Mouse (Mus musculus) CD4-positive helper T cell, adult 2 months (primary cell): ENCODE results near the gene Nlrx1.

Source experiments
- DNase-seq: peaks from one replicate; pipeline ENCODE4 v3.0.0-alpha.2; 2012; ENCODE audit warnings: low read depth, missing footprints, low spot score

The Nlrx1 gene

GRCm38 (mm10) chr9:44236601-44237000 lies 31.8 kb downstream of the Nlrx1 start:
- DNase-seq = no peak

DNA sequence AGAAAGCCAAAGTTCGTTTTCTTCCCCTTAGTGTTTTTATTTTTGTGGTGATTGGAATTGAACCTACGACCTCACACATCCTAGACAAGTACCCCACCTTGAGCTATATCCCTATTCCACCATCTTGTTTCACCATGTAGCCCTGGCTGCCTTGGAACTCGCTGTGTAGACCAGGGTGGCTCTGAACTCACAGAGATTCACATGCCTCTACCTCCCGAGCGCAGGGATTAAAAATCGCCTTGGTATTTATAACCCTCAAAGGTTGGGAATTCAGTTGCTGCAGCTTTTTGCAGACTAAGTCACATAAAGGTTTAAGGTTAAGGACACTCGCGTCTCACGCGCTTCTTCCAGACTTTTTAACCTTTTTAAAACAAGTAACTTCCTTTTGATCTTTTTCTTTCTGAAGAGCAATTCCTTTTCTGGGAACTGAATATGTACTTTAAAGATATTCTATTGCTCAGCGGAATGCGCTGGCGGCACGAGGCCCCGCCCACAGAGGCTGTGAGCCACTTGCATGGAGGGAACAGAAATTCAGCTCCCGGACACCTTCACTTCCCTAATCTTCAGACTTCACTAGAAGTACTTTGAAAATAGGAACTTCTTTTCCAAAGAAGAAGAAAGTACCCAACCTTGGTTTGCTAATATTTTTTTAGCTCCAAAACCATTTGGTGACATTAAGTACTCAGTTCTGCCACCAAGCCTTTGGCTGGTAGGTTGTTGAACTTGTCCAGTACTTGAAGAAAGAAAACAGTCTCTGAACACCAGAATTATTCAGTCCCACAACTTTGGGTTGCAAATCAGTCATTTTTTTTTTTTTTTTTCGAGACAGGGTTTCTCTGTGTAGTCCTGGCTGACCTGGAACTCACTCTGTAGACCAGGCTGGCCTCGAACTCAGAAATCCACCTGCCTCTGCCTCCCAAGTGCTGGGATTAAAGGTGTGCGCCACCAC lies 33.6 kb downstream of the Nlrx1 start:
- peak; percentile 56 for DNase-seq

DNA sequence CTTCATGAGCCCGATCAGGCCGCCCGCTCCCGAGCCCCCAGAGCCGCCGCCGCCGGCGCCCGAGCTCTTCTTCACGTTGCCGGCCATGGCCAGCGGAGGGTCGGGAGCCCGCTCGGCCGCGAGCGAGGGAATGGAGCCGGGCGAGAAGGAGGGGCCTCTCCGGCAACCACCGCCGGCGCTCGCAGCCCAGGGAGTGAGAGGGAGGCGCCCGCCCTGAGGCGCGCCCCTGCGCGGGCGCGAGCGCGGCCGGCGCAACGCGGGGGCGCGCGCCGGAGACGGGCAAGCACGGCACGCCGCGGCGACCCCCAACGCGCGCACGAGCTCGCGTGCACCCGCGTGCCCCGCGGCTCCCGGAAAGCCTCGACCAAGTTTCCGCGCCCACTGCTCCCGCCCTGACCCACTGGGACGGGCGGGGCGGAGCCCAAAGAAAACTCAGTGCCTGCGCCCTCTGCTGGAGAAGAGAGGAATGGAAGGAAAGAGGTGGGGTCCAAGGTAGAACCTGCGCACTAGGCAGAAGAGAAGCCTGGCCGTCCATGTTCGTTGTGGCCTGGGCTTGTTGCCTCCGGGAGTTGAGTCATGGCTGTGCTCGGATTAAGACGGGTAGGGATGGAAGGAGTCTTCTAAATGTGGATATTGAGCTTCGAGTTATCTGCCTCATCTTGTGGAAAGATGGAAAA lies 34.5 kb downstream of the Nlrx1 start, which contains the start of gene Cbl:
Gene Cbl (minus strand): TSS at position 248 of the 677 bp plus-strand sequence.
- peak; percentile 98 for DNase-seq

DNA sequence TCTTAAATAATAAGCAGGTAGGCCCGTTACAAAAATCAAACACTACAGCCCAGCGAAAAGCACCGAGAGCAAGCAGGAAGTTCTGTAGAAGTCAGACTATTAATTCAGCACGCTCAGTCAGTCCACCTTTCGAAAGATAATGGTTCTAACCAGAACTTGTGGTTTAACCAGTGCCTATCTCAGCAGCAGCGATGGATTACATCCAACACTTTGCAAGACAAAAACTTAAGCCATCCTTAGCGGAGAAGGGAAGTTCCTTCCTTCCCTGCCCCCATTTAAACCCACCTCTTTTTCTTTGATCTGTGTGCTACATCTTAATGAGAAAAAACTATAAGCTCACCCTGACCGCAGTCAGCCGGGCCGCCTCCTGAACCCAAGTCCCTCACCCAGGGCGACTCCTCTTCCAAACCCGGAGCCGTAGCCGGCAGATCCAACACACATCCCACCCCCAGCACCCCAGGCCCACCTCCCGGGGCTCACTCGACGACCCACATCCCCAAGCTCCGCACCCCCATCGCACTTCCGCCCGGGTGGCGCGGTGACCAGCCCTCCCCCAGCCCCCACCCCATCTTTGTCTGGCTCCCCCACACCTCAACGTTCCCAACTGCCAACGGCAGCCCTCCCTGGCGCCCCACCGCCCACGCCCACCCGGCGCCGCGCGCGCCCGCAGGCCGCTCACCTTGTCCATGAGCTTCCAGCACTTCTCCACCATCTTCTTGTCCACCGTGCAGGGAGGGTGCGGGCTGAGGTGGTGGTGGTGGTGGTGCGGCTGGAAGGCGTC lies 35.2 kb downstream of the Nlrx1 start:
- DNase-seq = peak; percentile 83

GRCm38 (mm10) chr9:44231609-44232008 lies 36.8 kb downstream of the Nlrx1 start:
- no peak for DNase-seq

DNA sequence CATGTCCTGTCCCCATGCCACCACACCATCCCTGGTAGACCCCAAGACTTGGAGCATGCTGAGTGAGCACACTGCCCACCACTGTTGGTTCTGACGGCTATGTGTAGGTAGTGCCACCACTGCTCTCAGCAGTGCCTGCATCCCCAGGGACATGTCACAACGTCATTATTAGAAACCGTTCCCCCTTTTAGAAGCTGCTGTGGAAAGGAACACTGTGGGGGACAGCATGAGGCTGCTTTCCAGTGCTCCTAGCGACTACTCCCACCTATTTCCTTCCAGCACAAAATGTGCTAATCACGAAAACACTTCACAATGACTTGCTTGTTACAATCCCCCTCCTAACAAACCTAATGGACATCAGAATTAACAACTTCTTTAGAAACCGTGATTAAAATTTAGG lies 42.4 kb downstream of the Nlrx1 start:
- DNase-seq = no peak

GRCm38 (mm10) chr9:44213538-44213937 lies 54.9 kb downstream of the Nlrx1 start:
- peak; percentile 42 for DNase-seq

DNA sequence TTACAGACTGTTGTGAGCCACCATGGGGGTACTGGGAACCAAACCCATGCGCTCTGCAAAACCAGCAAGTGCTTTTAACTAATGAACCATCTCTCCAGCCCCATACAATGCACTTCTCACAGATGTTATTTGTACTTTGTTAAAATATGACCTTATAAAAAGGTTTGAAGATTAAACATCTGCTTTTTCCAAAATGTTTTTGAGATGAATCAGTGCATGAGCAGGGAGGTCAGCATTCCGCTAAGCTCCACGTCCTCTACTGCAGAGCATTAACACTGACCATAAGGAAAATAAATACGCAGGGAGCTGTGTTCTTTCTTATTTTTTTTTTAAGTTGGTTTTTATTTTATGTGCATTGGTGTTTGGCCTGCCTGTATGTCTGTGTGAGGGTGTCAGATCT lies 56.0 kb downstream of the Nlrx1 start:
- no peak for DNase-seq

DNA sequence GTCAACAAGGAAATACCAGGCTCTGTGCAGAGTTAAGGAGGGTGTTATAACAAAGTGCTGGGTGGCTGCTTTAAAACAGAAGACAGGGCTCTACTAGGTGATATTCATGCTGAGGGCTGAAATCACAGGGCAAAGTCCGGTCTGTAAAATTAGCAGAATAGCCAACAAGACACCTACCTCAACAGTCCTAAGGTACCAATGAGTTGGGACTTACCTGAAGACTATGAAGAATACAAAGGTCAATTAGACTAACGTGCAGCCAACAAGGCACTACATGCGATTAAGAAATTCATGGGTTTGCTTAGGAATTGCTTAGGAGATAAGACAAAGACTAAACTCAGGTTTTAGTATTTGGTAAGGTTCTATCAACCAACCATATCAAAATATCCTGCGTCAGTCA lies 59.0 kb downstream of the Nlrx1 start:
- no peak for DNase-seq

- DNase-seq = no peak
Observed at GRCm38 (mm10) chr9:44207840-44208239, 60.6 kb downstream of the Nlrx1 start.
